Mouse (Mus musculus): Measurements from ENCODE around the gene Ucn2. TPM values are rescaled to one million over a fixed set of nuclear protein-coding genes. Genes with fewer than 3 reads are reported as not detected.

The Ucn2 gene
- polyA plus RNA-seq, 1 experiment from 2014 or later: not detected

DNA sequence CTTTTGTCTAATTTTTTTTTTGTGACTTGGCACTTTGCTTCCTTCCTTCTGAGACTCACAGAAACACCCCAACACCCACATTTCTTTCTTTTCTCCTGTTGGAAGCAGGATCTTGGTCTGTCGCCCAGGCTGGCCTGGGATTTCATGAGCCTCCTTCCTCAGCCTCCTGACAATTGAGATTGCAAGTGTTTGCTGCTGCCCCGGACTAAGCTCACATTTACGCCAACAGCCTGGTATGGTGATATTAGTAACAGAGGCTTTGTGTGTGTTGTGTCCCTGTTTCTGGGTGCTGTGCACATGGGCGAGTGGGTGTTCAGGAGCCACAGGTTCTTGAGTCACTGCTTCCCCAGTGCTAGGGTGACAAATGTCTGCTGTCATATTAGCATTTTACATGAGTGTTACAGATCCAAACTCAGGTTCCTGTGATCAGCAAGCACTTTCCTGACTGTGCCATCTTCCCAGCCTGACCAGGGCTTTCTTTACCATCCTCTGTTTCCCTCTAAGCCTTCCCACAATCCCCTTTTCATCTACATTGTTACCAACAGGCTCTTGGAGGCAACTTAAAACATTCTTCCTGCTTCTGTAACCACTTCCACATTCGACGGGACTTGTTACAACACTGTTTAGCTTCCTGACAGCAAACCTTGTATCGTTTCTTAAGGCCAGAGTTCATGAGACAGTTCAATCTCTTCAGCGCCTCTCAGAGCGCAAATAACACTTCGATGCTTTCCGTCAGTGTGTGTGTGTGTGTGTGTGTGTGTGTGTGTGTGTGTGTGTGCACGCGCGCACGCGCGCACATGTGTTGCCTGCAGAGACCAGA is 37.3 kb downstream of the Ucn2 start:
- Histone ChIP-seq H3K27ac (replicated peaks in 1 of 2; ENCODE audit: control insufficient read depth in 1 of 2, insufficient read depth in 1 of 2, low read depth in 2 of 2, low read length in 2 of 2) (no peak overlapping the region), H3K9ac (ENCODE audit: low read length) (no peak overlapping the region), H3K4me2 (ENCODE audit: low read length) (no peak overlapping the region), H3K27me3 (ENCODE audit: control insufficient read depth, insufficient read depth, low read length) (no peaks in the 10 kb centered on the region), H3K4me3 (ENCODE audit: control insufficient read depth in 1 of 2, insufficient read depth in 1 of 2, low read depth in 1 of 2, low read length in 2 of 2) (no peak overlapping the region), H3K9me3 (ENCODE audit: control insufficient read depth, low read length) (no peaks in the 10 kb centered on the region), H3K4me1 (ENCODE audit: control insufficient read depth in 2 of 2, insufficient read depth in 2 of 2, low read length in 2 of 2) (peaks cover 0 to 7% of the 10 kb centered on the region in 2 experiments; a peak in 1 of 4 replicates), H3K36me3 (ENCODE audit: control insufficient read depth, insufficient read depth, low read length) (no peaks in the 10 kb centered on the region)
- no peak for ATAC-seq (ENCODE audit: insufficient number of reproducible peaks, insufficient read depth, low FRiP score, low read depth)
- WGBS: 89% methylated on average over 17 of the region's 17 CpGs

DNA sequence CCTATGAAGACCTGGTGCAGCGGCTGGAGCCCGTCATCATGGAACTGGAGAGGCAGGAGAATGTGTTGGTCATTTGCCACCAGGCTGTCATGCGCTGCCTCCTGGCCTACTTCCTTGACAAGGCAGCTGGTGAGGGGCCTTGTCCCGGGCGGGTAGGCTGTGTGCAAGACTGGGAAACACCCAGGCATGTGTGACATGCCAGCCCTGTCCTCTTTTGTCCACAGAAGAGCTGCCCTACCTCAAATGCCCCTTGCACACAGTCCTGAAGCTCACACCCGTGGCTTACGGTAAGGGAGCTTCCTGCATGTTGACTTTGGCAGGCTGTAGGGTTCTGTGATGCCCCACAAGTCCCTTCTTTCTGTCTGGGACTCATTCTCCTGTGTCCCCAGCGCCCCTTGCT is 41.7 kb downstream of the Ucn2 start:
- no peaks in the 10 kb centered on the region for H3K36me3 ChIP-seq (ENCODE audit: control insufficient read depth, insufficient read depth, low read length)
- H3K27ac ChIP-seq (replicated peaks in 1 of 2; ENCODE audit: control insufficient read depth in 1 of 2, insufficient read depth in 1 of 2, low read depth in 2 of 2, low read length in 2 of 2): no peak overlapping the region
- no peaks in the 10 kb centered on the region for H3K27me3 ChIP-seq (ENCODE audit: control insufficient read depth, insufficient read depth, low read length)
- WGBS: 57% methylated on average over 8 of the region's 8 CpGs
- H3K9me3 ChIP-seq (ENCODE audit: control insufficient read depth, low read length): no peaks in the 10 kb centered on the region
- H3K4me1 ChIP-seq (ENCODE audit: control insufficient read depth in 2 of 2, insufficient read depth in 2 of 2, low read length in 2 of 2): peaks cover 0 to 7% of the 10 kb centered on the region in 2 experiments; a peak in 1 of 4 replicates
- H3K4me2 ChIP-seq (ENCODE audit: low read length): no peak overlapping the region
- H3K9ac ChIP-seq (ENCODE audit: low read length): no peak overlapping the region
- H3K4me3 ChIP-seq (ENCODE audit: control insufficient read depth in 1 of 2, insufficient read depth in 1 of 2, low read depth in 1 of 2, low read length in 2 of 2): no peak overlapping the region
- no peak for ATAC-seq (ENCODE audit: insufficient number of reproducible peaks, insufficient read depth, low FRiP score, low read depth)

DNA sequence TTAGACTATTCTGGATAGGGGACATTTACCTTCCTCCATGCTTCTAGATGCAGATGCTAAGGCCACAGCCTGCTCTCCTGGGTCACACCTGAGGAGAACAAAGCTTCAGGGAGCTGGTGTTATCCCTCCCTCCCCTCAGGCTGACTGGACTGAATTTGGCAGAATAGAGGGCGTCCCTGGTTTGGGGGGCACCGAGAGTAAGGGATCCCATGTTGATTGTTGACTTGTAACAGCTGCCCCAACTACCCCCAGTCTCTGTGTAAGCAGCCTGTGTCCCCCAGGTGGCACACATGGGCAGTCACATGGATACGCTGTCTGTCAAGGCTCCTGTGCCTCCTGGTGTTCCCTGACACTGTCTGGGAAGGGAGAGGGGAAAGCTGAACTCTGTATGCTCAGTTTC is 42.6 kb downstream of the Ucn2 start:
- Histone ChIP-seq H3K9ac (ENCODE audit: low read length) (no peak overlapping the region), H3K9me3 (ENCODE audit: control insufficient read depth, low read length) (no peaks in the 10 kb centered on the region), H3K4me1 (ENCODE audit: control insufficient read depth in 2 of 2, insufficient read depth in 2 of 2, low read length in 2 of 2) (peaks cover 0 to 7% of the 10 kb centered on the region in 2 experiments; a peak in 1 of 4 replicates), H3K4me3 (ENCODE audit: control insufficient read depth in 1 of 2, insufficient read depth in 1 of 2, low read depth in 1 of 2, low read length in 2 of 2) (no peak overlapping the region), H3K27me3 (ENCODE audit: control insufficient read depth, insufficient read depth, low read length) (no peaks in the 10 kb centered on the region), H3K36me3 (ENCODE audit: control insufficient read depth, insufficient read depth, low read length) (no peaks in the 10 kb centered on the region), H3K27ac (replicated peaks in 1 of 2; ENCODE audit: control insufficient read depth in 1 of 2, insufficient read depth in 1 of 2, low read depth in 2 of 2, low read length in 2 of 2) (no peak overlapping the region), H3K4me2 (ENCODE audit: low read length) (no peak overlapping the region)
- no peak for ATAC-seq (ENCODE audit: insufficient number of reproducible peaks, insufficient read depth, low FRiP score, low read depth)
- WGBS: 64% methylated on average over 3 of the region's 3 CpGs

DNA sequence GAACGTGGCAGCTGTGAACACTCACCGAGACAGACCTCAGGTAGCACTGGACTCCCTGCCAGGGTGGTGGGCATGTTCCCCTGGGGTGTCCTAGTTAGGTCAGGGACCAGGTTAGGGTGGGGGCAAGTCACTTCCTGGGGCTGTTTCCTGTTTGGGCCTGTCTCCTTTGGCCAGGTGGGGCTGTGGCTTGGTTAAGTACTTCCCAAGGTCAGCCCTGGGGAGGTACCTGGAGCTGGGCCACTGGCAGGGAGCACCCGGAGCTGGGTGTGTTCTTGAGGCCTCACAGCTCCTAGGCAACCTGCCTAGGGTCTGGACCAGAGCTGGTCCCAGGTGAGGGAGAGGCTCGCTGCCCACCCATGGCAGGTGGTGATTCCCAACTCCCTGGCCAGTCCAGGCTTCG is 43.1 kb downstream of the Ucn2 start:
- H3K9me3 ChIP-seq (ENCODE audit: control insufficient read depth, low read length): no peaks in the 10 kb centered on the region
- ATAC-seq (ENCODE audit: insufficient number of reproducible peaks, insufficient read depth, low FRiP score, low read depth): no peak
- H3K4me2 ChIP-seq (ENCODE audit: low read length): no peak overlapping the region
- no peak overlapping the region for H3K4me3 ChIP-seq (ENCODE audit: control insufficient read depth in 1 of 2, insufficient read depth in 1 of 2, low read depth in 1 of 2, low read length in 2 of 2)
- no peak overlapping the region for H3K9ac ChIP-seq (ENCODE audit: low read length)
- no peaks in the 10 kb centered on the region for H3K36me3 ChIP-seq (ENCODE audit: control insufficient read depth, insufficient read depth, low read length)
- WGBS: 72% methylated on average over 5 of the region's 5 CpGs
- H3K27ac ChIP-seq (replicated peaks in 1 of 2; ENCODE audit: control insufficient read depth in 1 of 2, insufficient read depth in 1 of 2, low read depth in 2 of 2, low read length in 2 of 2): no peak overlapping the region
- H3K27me3 ChIP-seq (ENCODE audit: control insufficient read depth, insufficient read depth, low read length): no peaks in the 10 kb centered on the region
- H3K4me1 ChIP-seq (ENCODE audit: control insufficient read depth in 2 of 2, insufficient read depth in 2 of 2, low read length in 2 of 2): peaks cover 0 to 7% of the 10 kb centered on the region in 2 experiments; a peak in 1 of 4 replicates

DNA sequence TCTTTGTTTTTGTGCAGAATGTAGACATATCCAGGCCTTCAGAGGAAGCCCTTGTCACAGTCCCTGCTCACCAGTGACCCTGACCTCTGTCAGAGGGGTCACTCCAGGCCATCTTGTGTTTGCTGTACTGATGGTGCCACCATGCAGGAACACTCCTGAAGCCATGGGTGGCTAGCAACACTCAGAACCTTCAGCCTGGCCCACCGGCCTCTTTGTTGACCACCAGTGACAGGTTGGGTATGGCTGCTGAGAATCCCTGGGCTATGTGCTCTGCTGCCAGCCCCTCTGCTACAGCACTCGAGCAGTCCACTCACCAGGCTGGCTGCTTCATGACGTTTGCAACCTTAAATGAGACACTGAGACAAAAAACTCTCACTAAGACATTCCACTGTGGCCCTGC is 44.5 kb downstream of the Ucn2 start:
- no peaks in the 10 kb centered on the region for H3K36me3 ChIP-seq (ENCODE audit: control insufficient read depth, insufficient read depth, low read length)
- H3K4me1 ChIP-seq (ENCODE audit: control insufficient read depth in 2 of 2, insufficient read depth in 2 of 2, low read length in 2 of 2): peaks cover 0 to 7% of the 10 kb centered on the region in 2 experiments; a peak in 1 of 4 replicates
- H3K9ac ChIP-seq (ENCODE audit: low read length): no peak overlapping the region
- no peak overlapping the region for H3K4me3 ChIP-seq (ENCODE audit: control insufficient read depth in 1 of 2, insufficient read depth in 1 of 2, low read depth in 1 of 2, low read length in 2 of 2)
- ATAC-seq (ENCODE audit: insufficient number of reproducible peaks, insufficient read depth, low FRiP score, low read depth): no peak
- H3K27me3 ChIP-seq (ENCODE audit: control insufficient read depth, insufficient read depth, low read length): no peaks in the 10 kb centered on the region
- no peak overlapping the region for H3K4me2 ChIP-seq (ENCODE audit: low read length)
- WGBS: 62% methylated on average over 3 of the region's 3 CpGs
- no peak overlapping the region for H3K27ac ChIP-seq (replicated peaks in 1 of 2; ENCODE audit: control insufficient read depth in 1 of 2, insufficient read depth in 1 of 2, low read depth in 2 of 2, low read length in 2 of 2)
- H3K9me3 ChIP-seq (ENCODE audit: control insufficient read depth, low read length): no peaks in the 10 kb centered on the region

DNA sequence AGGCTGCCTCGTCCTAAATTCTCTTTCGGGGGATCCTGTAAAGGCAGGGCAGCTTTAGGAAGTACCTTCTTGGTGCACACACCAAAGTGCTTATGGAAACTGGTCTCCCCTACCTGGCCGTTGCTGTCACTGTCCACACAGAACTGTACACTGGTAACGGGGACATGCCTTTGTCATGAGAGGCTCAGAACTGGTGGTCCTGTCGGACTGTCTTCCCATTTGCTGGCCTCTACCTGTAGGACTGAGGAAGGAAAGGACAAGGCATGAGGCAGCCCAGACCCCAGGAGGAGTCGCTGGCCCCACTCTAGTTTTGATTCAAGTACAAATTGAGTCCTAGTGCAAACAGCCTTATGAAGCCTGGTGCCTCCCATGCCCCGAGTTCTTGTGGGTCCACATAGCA is 45.2 kb downstream of the Ucn2 start:
- Histone ChIP-seq H3K9me3 (ENCODE audit: control insufficient read depth, low read length) (no peaks in the 10 kb centered on the region), H3K27ac (replicated peaks in 1 of 2; ENCODE audit: control insufficient read depth in 1 of 2, insufficient read depth in 1 of 2, low read depth in 2 of 2, low read length in 2 of 2) (no peak overlapping the region), H3K9ac (ENCODE audit: low read length) (no peak overlapping the region), H3K27me3 (ENCODE audit: control insufficient read depth, insufficient read depth, low read length) (no peaks in the 10 kb centered on the region), H3K36me3 (ENCODE audit: control insufficient read depth, insufficient read depth, low read length) (no peaks in the 10 kb centered on the region), H3K4me1 (ENCODE audit: control insufficient read depth in 2 of 2, insufficient read depth in 2 of 2, low read length in 2 of 2) (peaks cover 0 to 7% of the 10 kb centered on the region in 2 experiments; a peak in 1 of 4 replicates), H3K4me3 (ENCODE audit: control insufficient read depth in 1 of 2, insufficient read depth in 1 of 2, low read depth in 1 of 2, low read length in 2 of 2) (no peak overlapping the region), H3K4me2 (ENCODE audit: low read length) (no peak overlapping the region)
- ATAC-seq (ENCODE audit: insufficient number of reproducible peaks, insufficient read depth, low FRiP score, low read depth): no peak
- WGBS: 78% methylated on average over 7 of the region's 7 CpGs

DNA sequence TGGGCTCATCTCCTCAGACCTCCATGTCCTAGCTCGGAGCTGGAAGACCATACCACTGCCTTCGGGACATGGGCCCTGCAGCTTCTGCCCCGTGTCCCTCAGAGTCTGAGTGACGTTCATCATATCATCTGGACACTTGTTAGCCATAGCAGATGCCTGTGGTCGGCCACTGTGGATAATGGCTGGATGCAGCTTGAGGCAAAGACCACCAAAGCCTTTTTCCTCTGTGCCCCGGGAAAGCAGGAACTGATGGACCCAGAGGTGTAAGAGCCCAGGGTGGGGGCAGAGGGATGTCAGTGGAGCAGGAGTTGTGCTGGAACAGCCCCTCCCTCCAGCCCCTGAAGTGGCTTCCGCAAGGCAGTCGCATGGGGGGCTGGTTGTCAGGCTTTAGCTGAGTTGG is 45.9 kb downstream of the Ucn2 start:
- H3K4me1 ChIP-seq (ENCODE audit: control insufficient read depth in 2 of 2, insufficient read depth in 2 of 2, low read length in 2 of 2): peaks cover 0 to 7% of the 10 kb centered on the region in 2 experiments; a peak in 1 of 4 replicates
- 76% methylated on average over 8 of the region's 8 CpGs for WGBS
- no peak for ATAC-seq (ENCODE audit: insufficient number of reproducible peaks, insufficient read depth, low FRiP score, low read depth)
- H3K27ac ChIP-seq (replicated peaks in 1 of 2; ENCODE audit: control insufficient read depth in 1 of 2, insufficient read depth in 1 of 2, low read depth in 2 of 2, low read length in 2 of 2): no peak overlapping the region
- H3K9me3 ChIP-seq (ENCODE audit: control insufficient read depth, low read length): no peaks in the 10 kb centered on the region
- no peaks in the 10 kb centered on the region for H3K36me3 ChIP-seq (ENCODE audit: control insufficient read depth, insufficient read depth, low read length)
- H3K27me3 ChIP-seq (ENCODE audit: control insufficient read depth, insufficient read depth, low read length): no peaks in the 10 kb centered on the region
- no peak overlapping the region for H3K9ac ChIP-seq (ENCODE audit: low read length)
- no peak overlapping the region for H3K4me2 ChIP-seq (ENCODE audit: low read length)
- H3K4me3 ChIP-seq (ENCODE audit: control insufficient read depth in 1 of 2, insufficient read depth in 1 of 2, low read depth in 1 of 2, low read length in 2 of 2): no peak overlapping the region
